Mouse (Mus musculus) gonadal fat pad, adult 2 months (tissue): ENCODE measurements around the gene Shroom3. TPM values are rescaled to one million over a fixed set of nuclear protein-coding genes. Genes with fewer than 3 reads are reported as not detected.

ENCODE experiments used
- DNase-seq: peaks from one replicate; pipeline ENCODE4 v3.0.0-alpha.2; 2012; ENCODE audit warnings: low read depth
- polyA plus RNA-seq: library from polyadenylated mRNA; depleted of rRNA; stranded (reverse); fragments of >200 nt; gene quantifications from 2 replicates; pipeline ENCODE4 v1.2.3, GENCODE M21; 2012

Gene Shroom3
- polyA plus RNA-seq, 1 experiment, result 24.9 TPM

DNA sequence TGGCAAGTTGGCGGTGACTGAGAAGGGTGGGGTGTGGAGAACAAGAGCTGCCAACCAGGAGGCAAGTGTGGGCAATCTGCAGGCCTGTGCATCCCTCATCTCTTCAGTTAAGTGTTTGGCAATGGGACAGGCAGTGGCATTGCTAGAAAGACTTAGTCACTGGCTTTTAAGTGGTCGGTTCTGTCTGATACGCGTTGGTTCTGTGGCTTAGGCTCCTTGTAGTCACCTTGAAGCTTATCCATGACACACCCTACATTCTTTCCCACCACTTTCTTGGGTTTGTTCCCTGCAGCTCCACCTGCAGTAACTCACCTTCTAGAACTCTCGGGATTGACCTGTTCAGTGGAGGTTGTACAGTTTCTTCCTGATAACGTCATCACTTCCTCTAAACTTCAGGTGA lies 166.5 kb downstream of the Shroom3 start:
- DNase-seq, result no peak

DNA sequence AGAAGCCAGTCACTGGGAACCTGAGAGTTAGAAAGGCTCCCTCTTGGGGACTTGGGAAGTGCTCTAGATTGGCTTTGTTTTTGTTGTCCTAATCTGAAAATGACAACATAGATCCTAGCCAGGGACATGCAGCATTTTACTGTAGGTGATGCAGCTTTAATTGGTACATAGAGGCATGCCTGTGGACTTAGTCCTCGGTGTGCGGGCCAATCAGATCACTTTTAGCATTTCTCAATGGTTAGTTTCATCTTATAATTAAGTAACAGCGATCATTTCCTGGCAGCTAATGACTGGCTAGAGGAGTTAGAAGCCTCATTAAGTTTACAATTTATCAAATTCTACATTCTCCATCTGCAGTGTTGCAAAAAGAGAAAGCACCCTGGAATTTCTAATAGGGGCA lies 167.7 kb downstream of the Shroom3 start:
- no peak for DNase-seq

DNA sequence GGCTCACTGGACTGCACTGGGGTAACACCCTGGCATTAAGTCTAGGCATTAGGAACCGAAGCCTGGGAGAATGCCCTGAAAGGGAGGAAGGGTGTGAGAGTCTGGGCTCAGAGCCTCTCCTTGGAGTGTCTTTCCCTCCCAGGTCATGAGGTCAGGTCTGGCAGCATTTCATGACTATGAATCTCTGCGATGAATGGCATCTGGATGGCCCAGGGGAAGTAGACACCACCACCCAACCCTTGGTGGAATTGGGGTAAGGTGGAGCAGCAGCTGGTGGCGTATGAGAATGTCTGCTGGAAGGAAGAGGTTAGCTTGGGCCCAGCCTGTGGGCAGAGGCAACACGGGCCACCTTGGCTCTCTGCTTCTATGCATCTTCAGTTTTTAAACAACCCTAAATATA lies 171.7 kb downstream of the Shroom3 start:
- no peak for DNase-seq

DNA sequence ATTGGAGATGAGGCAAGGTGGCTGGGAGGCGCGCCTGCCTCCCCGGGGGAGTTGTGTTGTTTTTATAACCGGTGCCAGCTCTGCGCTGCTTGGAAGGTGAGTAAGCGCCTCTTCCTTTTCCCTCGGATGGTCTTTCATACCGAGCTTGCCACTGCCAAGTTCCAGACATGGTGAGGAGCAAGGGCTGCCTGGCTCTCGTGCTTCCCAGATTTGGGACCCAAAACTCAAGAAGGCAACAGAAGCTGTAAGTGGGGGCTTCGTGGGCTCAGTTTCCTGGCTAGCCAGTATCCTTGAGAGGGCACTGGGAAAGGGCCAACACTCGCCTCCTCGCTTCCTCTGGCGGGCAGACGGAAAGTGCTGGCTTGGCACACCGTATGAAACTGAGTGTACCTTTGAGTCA lies 173.1 kb downstream of the Shroom3 start:
- no peak for DNase-seq

DNA sequence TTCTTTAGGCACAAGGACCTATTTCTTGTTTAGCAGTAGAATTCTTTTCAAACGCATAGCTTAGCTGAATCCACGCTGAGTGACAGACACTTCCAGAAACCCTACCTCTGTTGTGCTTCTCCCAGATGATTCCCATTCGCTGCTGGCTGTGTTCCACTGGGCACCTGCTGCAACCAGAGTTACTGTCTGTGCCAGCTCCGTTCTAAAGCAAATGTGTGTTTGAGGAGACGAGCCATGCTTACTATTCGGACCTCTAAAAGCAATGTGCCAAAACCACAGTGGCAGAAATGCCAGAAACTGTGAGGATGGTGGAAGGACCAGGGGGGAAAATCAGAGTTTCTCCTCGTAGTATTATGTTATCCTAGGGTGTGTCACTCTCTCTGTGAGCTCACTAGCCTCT lies 173.9 kb downstream of the Shroom3 start:
- no peak for DNase-seq

DNA sequence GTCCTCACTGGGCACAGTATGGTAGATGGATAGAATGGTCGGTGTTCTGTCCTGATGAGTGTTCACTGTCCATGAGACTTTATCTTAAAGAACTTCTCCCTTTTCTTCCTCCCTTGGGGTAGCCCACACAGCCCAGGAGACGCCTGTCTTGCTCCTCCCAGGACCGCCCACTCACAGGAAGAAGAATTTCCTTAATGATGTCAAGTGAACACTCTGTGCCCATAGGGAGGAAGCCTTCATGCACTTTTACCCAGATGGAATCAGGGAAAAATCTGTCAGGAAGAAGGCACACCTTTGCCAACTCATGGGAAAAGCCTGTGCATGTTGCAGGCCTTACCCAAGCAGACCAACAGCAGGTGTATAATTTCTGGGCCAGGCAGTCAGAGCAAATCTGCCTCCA lies 174.9 kb downstream of the Shroom3 start:
- peak; percentile 97 for DNase-seq

DNA sequence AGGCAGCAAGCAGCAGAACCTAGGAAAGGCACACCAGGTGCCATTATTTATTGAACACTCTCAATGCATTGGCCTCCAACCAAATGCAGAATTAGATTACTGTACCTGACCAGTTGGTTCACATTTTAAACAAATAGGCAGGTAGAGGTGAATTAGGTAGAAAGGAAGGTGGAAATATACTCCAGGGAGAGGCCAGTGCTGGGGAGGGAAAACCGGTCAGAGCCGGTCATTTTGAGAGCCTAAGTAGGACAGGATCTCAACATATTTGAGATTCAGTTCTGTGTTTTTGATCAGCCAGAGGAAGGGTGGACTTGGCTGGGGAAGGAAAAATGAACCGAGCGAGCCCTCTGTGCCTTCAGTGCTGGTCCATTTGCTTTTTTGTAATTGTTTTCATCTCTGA lies 175.3 kb downstream of the Shroom3 start:
- DNase-seq, result no peak

DNA sequence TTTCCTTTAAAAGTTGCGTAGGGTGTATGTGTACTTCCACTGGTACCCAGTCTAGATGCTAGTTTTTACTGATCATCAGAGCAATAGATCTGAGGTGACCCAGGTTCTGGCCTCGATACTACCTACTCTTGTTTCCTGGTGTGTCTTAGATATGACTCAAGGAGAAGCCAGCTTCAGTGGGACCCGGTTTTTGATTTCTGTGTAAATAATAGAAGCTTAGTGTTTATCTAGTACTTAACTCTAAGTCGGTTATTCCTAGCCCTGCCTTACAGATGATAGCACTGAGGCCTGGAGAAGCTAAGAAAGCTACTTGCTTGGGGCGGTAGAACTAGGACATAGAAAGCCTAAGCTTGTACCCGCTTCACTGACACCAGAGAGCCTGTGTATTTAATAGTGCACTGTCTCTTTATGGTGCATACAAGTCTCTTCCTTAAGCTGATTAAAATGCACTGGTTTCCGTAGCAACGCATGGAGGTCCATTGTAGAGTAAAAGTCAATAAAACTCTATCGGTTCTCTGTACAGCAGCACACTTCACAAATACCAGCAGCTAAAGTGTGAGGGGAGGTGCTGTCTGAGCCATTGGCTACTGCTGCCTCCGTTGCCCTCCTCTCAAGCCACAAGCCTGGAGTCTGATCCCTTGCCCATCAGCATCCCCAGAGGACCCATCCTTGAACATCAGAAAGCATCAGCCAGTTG lies 178.3 kb downstream of the Shroom3 start:
- DNase-seq, result no peak

DNA sequence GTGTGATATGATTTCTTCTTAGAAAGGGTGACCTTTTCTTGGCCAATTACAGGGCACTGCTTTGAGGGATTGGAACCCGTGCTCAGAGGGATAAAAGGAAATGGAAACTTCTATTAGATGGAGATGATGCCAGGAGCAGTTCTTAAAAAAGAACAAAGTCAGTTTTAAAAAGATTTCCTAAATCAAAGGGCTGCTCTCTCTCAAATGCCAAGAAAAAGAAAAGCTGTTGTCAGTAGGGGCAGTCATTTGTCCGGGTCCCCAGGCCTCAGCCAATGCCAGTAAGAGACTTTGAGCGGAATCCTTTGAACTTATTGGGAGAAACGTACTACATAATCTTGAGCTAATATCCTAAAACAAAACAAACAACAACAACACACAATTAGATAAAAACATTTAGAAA lies 181.9 kb downstream of the Shroom3 start:
- no peak for DNase-seq

- DNase-seq, result no peak
Observed at GRCm38 (mm10) chr5:92866546-92866945, 183.3 kb downstream of the Shroom3 start.

DNA sequence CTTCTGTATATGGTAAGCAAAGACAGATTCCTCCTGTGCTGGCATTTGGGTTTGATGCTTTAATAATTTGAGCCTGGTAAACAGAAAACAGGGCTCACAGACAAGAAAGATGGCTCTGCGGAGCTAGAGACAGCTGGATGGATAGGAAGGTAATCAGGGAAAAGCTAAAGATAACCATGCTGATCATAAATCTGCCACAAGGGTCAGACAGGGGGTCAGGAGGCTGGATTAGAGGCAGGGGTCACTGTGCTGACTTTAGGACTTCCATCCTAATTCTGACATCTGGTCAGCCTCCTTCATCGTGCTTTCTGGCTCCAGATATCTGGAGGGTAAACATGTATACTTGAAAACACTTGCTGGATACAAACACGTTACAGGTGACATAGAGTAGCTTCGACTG lies 184.0 kb downstream of the Shroom3 start:
- DNase-seq, result no peak

GRCm38 (mm10) chr5:92868231-92868630 lies 185.0 kb downstream of the Shroom3 start:
- DNase-seq, result no peak

DNA sequence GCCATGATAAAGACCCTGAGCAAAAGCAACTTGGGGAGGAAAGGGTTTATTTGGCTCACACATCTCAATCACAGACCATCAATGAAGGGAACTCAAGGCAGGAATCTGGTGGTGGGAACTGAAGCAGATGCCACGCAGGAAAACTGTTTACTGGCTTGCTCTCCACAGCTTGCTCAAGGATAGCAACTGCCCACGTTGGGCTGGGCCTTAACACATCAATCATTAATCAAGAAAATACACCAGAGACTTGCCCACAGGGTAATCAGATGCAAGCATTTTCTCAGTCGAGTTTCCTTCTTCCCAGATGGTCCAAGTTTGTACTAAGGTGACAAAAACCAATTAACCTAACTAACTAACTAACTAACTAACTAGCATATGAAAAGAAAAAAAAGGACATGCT lies 187.8 kb downstream of the Shroom3 start:
- DNase-seq, result no peak

- no peak for DNase-seq
Observed at GRCm38 (mm10) chr5:92872182-92872581, 188.9 kb downstream of the Shroom3 start.

DNA sequence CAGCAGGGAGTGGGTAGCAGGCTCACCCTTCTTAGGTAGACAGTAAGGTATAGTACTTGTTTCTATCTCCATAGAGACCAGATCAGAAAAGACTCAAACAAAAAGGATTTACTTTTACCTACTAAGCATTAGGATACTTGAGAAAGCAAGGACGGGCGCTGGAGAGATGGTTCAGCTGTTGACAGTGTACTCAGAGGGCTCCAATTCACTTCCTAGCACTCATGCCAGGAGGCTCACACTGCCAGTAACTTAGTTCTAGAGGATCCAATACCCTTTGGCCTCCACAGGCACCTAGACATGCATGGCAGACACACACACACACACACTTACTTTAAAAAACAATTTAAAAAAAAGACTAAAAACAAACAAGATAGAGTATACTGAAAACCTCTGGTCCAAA lies 189.8 kb downstream of the Shroom3 start:
- no peak for DNase-seq

DNA sequence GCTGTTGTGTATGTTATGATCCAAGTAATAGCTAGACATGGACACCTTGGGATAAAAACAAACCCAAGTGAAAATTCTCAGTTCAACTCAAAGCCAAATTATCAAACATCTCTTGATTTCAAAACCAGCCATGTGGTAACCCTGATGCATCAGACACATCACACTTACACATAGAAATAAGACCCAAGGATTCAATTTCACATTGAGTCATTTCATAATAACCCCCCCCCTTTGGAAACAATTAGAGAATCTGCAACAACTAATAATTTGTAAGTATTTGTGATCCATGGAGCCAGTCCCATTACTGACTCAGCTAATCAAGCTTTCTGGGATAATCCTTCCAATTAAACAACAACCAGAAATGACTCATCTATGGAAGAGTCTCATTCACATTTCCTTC lies 190.3 kb downstream of the Shroom3 start:
- no peak for DNase-seq

- DNase-seq, result no peak
Observed at GRCm38 (mm10) chr5:92875836-92876235, 192.6 kb downstream of the Shroom3 start.

DNA sequence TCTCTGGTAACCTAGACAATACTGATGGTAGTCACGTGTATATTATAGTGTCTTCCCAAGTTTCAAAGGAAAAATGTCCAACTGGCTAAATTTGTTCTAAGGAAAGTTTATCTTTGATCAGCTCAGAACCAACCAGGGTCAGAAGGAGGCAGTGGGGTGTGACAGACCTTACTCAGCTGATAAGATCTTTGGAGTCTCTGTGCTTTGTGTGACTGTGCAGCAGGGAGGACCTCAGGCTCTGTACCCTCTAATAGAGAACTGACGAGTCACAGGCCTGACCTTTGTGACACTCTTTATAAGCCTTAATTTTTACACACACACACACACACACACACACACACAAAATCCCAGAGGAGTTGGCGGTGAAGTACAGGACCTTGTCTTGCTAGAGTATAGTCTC lies 193.9 kb downstream of the Shroom3 start:
- no peak for DNase-seq

GRCm38 (mm10) chr5:92880393-92880792 lies 197.2 kb downstream of the Shroom3 start:
- DNase-seq, result no peak

GRCm38 (mm10) chr5:92880893-92881292 lies 197.7 kb downstream of the Shroom3 start:
- no peak for DNase-seq

- no peak for DNase-seq
Observed at GRCm38 (mm10) chr5:92886141-92886540, 202.9 kb downstream of the Shroom3 start.

DNA sequence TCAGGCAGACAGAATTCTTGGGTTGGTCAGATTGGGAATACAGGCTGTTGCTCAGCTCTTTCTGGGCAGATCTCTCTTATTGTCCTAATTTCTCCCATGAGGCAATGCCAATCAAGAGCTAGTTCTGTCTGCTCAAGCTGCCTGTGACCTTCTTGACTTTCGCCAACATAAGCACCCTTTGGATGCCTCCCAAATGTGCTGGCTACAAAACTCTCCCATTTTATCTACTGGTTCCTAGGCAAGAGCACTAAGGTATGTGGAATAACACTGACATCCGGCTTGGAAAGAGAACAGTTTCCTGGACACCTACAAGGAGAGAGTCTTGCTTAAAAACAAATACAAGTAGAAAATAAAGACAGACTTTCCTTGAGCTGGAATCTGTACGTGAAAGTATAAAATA lies 204.3 kb downstream of the Shroom3 start:
- no peak for DNase-seq

GRCm38 (mm10) chr5:92888628-92889241 lies 205.5 kb downstream of the Shroom3 start:
- no peak for DNase-seq

GRCm38 (mm10) chr5:92890902-92891301 lies 207.7 kb downstream of the Shroom3 start:
- DNase-seq, result no peak
